Mouse (Mus musculus): ENCODE measurements around the gene Prkcb. TPM values are rescaled to one million over a fixed set of nuclear protein-coding genes. Genes with fewer than 3 reads are reported as not detected.

The Prkcb gene
- polyA plus RNA-seq, 1 experiment, result 6.1 TPM

- Histone ChIP-seq H3K36me3 (ENCODE audit: control insufficient read depth, insufficient read depth, low read length) (no peaks in the 10 kb centered on the region), H3K4me1 (ENCODE audit: control insufficient read depth, insufficient read depth, low read length) (no peaks in the 10 kb centered on the region), H3K27me3 (replicated peaks; ENCODE audit: control insufficient read depth, insufficient read depth, low read length) (no peaks in the 10 kb centered on the region), H3K27ac (ENCODE audit: insufficient read depth, low read depth, low read length) (no peak overlapping the region), H3K4me3 (ENCODE audit: insufficient read depth, low read depth, low read length) (no peak overlapping the region)
- TF ChIP-seq POLR2A (IDR thresholded peaks at IDR 0.05; ENCODE audit: low read depth, low read length) (no peak), CTCF (conservative IDR thresholded peaks at IDR 0.05; ENCODE audit: insufficient read depth, insufficient read length, low read depth, low read length) (no peak)
- no peak for DNase-seq
- WGBS, result 34% methylated on average over 14 of the region's 14 CpGs
Observed at GRCm38 (mm10) chr7:122309909-122310725, 21.6 kb downstream of the Prkcb start.

GRCm38 (mm10) chr7:122310726-122311018 lies 22.1 kb downstream of the Prkcb start:
- DNase-seq, result no peak
- Histone ChIP-seq H3K27ac (ENCODE audit: insufficient read depth, low read depth, low read length) (no peak overlapping the region), H3K27me3 (replicated peaks; ENCODE audit: control insufficient read depth, insufficient read depth, low read length) (no peaks in the 10 kb centered on the region), H3K4me1 (ENCODE audit: control insufficient read depth, insufficient read depth, low read length) (no peaks in the 10 kb centered on the region), H3K4me3 (ENCODE audit: insufficient read depth, low read depth, low read length) (no peak overlapping the region), H3K36me3 (ENCODE audit: control insufficient read depth, insufficient read depth, low read length) (no peaks in the 10 kb centered on the region)
- 75% methylated on average over 7 of the region's 7 CpGs for WGBS
- TF ChIP-seq POLR2A (IDR thresholded peaks at IDR 0.05; ENCODE audit: low read depth, low read length) (no peak), CTCF (conservative IDR thresholded peaks at IDR 0.05; ENCODE audit: insufficient read depth, insufficient read length, low read depth, low read length) (no peak)

GRCm38 (mm10) chr7:122313690-122314477 lies 25.3 kb downstream of the Prkcb start:
- WGBS, result 86% methylated on average over 12 of the region's 12 CpGs

GRCm38 (mm10) chr7:122315720-122316331 lies 27.3 kb downstream of the Prkcb start:
- Histone ChIP-seq H3K4me1 (ENCODE audit: control insufficient read depth, insufficient read depth, low read length) (no peaks in the 10 kb centered on the region), H3K4me3 (ENCODE audit: insufficient read depth, low read depth, low read length) (no peak overlapping the region), H3K27me3 (replicated peaks; ENCODE audit: control insufficient read depth, insufficient read depth, low read length) (no peaks in the 10 kb centered on the region), H3K27ac (ENCODE audit: insufficient read depth, low read depth, low read length) (no peak overlapping the region), H3K36me3 (ENCODE audit: control insufficient read depth, insufficient read depth, low read length) (no peaks in the 10 kb centered on the region)
- DNase-seq, result no peak
- no peak for TF ChIP-seq CTCF (conservative IDR thresholded peaks at IDR 0.05; ENCODE audit: insufficient read depth, insufficient read length, low read depth, low read length)
- TF ChIP-seq POLR2A (IDR thresholded peaks at IDR 0.05; ENCODE audit: low read depth, low read length), result no peak
- WGBS, result 86% methylated on average over 8 of the region's 8 CpGs

More at GRCm38 (mm10) chr7:122313690-122314477, 25.3 kb downstream of the Prkcb start:
- no peak for DNase-seq
- TF ChIP-seq POLR2A (IDR thresholded peaks at IDR 0.05; ENCODE audit: low read depth, low read length) (no peak), CTCF (conservative IDR thresholded peaks at IDR 0.05; ENCODE audit: insufficient read depth, insufficient read length, low read depth, low read length) (no peak)
- Histone ChIP-seq H3K36me3 (ENCODE audit: control insufficient read depth, insufficient read depth, low read length) (no peaks in the 10 kb centered on the region), H3K4me1 (ENCODE audit: control insufficient read depth, insufficient read depth, low read length) (no peaks in the 10 kb centered on the region), H3K27me3 (replicated peaks; ENCODE audit: control insufficient read depth, insufficient read depth, low read length) (no peaks in the 10 kb centered on the region), H3K4me3 (ENCODE audit: insufficient read depth, low read depth, low read length) (no peak overlapping the region), H3K27ac (ENCODE audit: insufficient read depth, low read depth, low read length) (no peak overlapping the region)

DNA sequence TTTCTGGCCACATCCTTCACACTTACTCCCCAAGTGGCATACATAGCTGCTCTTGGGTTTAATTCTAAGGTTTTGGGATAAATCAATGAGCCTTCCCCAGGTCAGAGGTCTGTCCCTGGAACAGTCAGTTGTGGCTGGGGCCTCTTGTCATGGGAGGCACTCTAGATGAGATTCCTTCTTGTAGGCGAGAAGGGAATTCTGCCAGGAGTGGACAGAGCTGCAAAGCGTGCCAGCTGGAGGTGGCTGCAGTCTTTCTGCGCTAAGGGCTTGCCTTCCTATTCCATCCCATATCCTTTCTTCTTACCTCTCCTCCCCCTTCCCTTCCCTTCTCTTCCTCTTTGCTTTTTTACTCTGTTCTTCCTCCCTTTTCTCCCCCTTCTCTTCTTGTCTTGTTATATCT lies 28.1 kb downstream of the Prkcb start:
- no peak for DNase-seq
- Histone ChIP-seq H3K4me3 (ENCODE audit: insufficient read depth, low read depth, low read length) (no peak overlapping the region), H3K27me3 (replicated peaks; ENCODE audit: control insufficient read depth, insufficient read depth, low read length) (no peaks in the 10 kb centered on the region), H3K27ac (ENCODE audit: insufficient read depth, low read depth, low read length) (no peak overlapping the region), H3K4me1 (ENCODE audit: control insufficient read depth, insufficient read depth, low read length) (no peaks in the 10 kb centered on the region), H3K36me3 (ENCODE audit: control insufficient read depth, insufficient read depth, low read length) (no peaks in the 10 kb centered on the region)
- 76% methylated on average over 3 of the region's 3 CpGs for WGBS
- TF ChIP-seq POLR2A (IDR thresholded peaks at IDR 0.05; ENCODE audit: low read depth, low read length) (no peak), CTCF (conservative IDR thresholded peaks at IDR 0.05; ENCODE audit: insufficient read depth, insufficient read length, low read depth, low read length) (no peak)

DNA sequence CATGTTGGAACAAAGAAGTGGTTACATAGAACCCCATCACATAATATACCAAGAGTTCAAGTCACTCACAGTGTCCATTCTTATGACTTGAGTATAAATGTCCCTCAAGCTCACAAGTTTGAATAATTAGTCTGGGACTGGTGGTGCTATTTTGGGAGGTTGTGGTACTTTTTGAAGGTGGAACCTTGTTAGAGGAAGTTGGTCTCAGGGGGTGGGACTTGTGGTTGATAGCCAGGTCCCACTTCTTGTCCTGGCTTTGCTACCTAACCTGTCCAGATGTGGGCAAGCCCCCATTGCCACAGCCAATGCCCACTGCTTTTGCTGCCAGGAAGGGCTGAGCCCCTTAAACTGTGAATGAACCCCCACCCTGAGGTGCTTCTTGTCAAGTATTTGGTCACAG lies 28.9 kb downstream of the Prkcb start:
- H3K27me3 ChIP-seq (replicated peaks; ENCODE audit: control insufficient read depth, insufficient read depth, low read length), result no peaks in the 10 kb centered on the region
- no peak for DNase-seq
- H3K27ac ChIP-seq (ENCODE audit: insufficient read depth, low read depth, low read length), result no peak overlapping the region
- no peak overlapping the region for H3K4me3 ChIP-seq (ENCODE audit: insufficient read depth, low read depth, low read length)
- no peak for TF ChIP-seq POLR2A (IDR thresholded peaks at IDR 0.05; ENCODE audit: low read depth, low read length)
- no peak for TF ChIP-seq CTCF (conservative IDR thresholded peaks at IDR 0.05; ENCODE audit: insufficient read depth, insufficient read length, low read depth, low read length)
- no peaks in the 10 kb centered on the region for H3K4me1 ChIP-seq (ENCODE audit: control insufficient read depth, insufficient read depth, low read length)
- no peaks in the 10 kb centered on the region for H3K36me3 ChIP-seq (ENCODE audit: control insufficient read depth, insufficient read depth, low read length)

GRCm38 (mm10) chr7:122319566-122319965 lies 31.0 kb downstream of the Prkcb start:
- no peak overlapping the region for H3K27ac ChIP-seq (ENCODE audit: insufficient read depth, low read depth, low read length)
- H3K36me3 ChIP-seq (ENCODE audit: control insufficient read depth, insufficient read depth, low read length), result no peaks in the 10 kb centered on the region
- H3K4me1 ChIP-seq (ENCODE audit: control insufficient read depth, insufficient read depth, low read length), result no peaks in the 10 kb centered on the region
- H3K4me3 ChIP-seq (ENCODE audit: insufficient read depth, low read depth, low read length), result no peak overlapping the region
- H3K27me3 ChIP-seq (replicated peaks; ENCODE audit: control insufficient read depth, insufficient read depth, low read length), result no peaks in the 10 kb centered on the region
- WGBS, result 82% methylated on average over 9 of the region's 9 CpGs
- TF ChIP-seq POLR2A (IDR thresholded peaks at IDR 0.05; ENCODE audit: low read depth, low read length), result no peak
- no peak for TF ChIP-seq CTCF (conservative IDR thresholded peaks at IDR 0.05; ENCODE audit: insufficient read depth, insufficient read length, low read depth, low read length)
- no peak for DNase-seq
